Mouse (Mus musculus): ENCODE data around the gene Faim. TPM values are rescaled to one million over a fixed set of nuclear protein-coding genes. Genes with fewer than 3 reads are reported as not detected.

Gene Faim
- polyA plus RNA-seq (2017; shearing (Covaris generic)), result 10 to 100 TPM; 81.1 to 89.8 TPM

GRCm38 (mm10) chr9:98985800-98986475 lies at the start of gene Faim:
Faim (plus strand) TSS chr9:98986373.

GRCm38 (mm10) chr9:98955103-98955715 lies 31.0 kb upstream of the Faim start, which contains the start of gene Foxl2:
Foxl2 (plus strand) TSS chr9:98955288.

GRCm38 (mm10) chr9:99035575-99035974 lies 49.4 kb downstream of the Faim start, which contains the start of gene Gm1123:
Gm1123 (minus strand) TSS chr9:99035715.

Other genes starting within 250 kb of the Faim start
- gene Prr23a1, start 143.9 kb upstream of the Faim start, polyA plus RNA-seq (2017; shearing (Covaris generic)), result under 1 TPM in 1 of 2 experiments, not detected in 1; 0.26 TPM
- not detected for gene Prr23a2, start 129.9 kb upstream of the Faim start, polyA plus RNA-seq (2017; shearing (Covaris generic))
- gene Prr23a3, start 121.6 kb upstream of the Faim start, polyA plus RNA-seq (2017; shearing (Covaris generic)), result under 1 TPM in 1 of 2 experiments, not detected in 1; 0.21 TPM
- gene 7420426K07Rik, start 83.3 kb upstream of the Faim start, polyA plus RNA-seq (2017; shearing (Covaris generic)), result not detected
- gene Foxl2, start 31.1 kb upstream of the Faim start, polyA plus RNA-seq (2017; shearing (Covaris generic)), result under 1 TPM in 1 of 2 experiments, not detected in 1; 0.33 TPM
- 1 to 10 TPM; 1.1 TPM for gene Gm1123, start 49.3 kb downstream of the Faim start, polyA plus RNA-seq (2017; shearing (Covaris generic))
- 1 to 10 TPM; 5.0 TPM for gene Pik3cb, start 154.2 kb downstream of the Faim start, polyA plus RNA-seq (2017; shearing (Covaris generic))